Mouse (Mus musculus) neural tube, embryonic 15.5 days (tissue): ENCODE measurements around the gene Prr29. TPM values are rescaled to one million over a fixed set of nuclear protein-coding genes. Genes with fewer than 3 reads are reported as not detected.
A peak's percentile ranks its signal among the peaks of the same experiment; 100 is the strongest.

ENCODE experiments used
- ATAC-seq: fragments of 200-750 bp; cut with Nextera tagmentation; 2 replicates; pipeline ENCODE4 v1.8.0; 2017; ENCODE audit warnings: mild to moderate bottlenecking, moderate TSS enrichment, moderate library complexity; ENCODE audit not compliant: low FRiP score
- H3K27ac ChIP-seq: fragments of 300-500 bp; sonication (generic); replicated peaks from 2 replicates; pipeline ENCODE4 v1.5.1; 2015; ENCODE audit warnings: mild to moderate bottlenecking, inconsistent platforms
- H3K27me3 ChIP-seq: fragments of 300-500 bp; sonication (generic); replicated peaks from 2 replicates; pipeline ENCODE4 v1.6.1; 2015; ENCODE audit warnings: inconsistent platforms
- H3K36me3 ChIP-seq: fragments of 300-500 bp; sonication (generic); 2 replicates; pipeline ENCODE4 v1.6.1; 2015; ENCODE audit warnings: inconsistent platforms
- H3K4me1 ChIP-seq: fragments of 300-500 bp; sonication (generic); 2 replicates; pipeline ENCODE4 v1.6.1; 2015; ENCODE audit warnings: inconsistent platforms
- H3K4me2 ChIP-seq: fragments of 300-500 bp; sonication (generic); 2 replicates; pipeline ENCODE4 v1.6.1; 2015; ENCODE audit warnings: inconsistent platforms, mild to moderate bottlenecking, moderate library complexity
- H3K4me3 ChIP-seq: fragments of 300-500 bp; sonication (generic); replicated peaks from 2 replicates; pipeline ENCODE4 v1.5.1; 2015; ENCODE audit warnings: mild to moderate bottlenecking, inconsistent platforms
- H3K9ac ChIP-seq: fragments of 300-500 bp; sonication (generic); replicated peaks from 2 replicates; pipeline ENCODE4 v1.6.1; 2015; ENCODE audit warnings: mild to moderate bottlenecking, inconsistent platforms
- H3K9me3 ChIP-seq: fragments of 300-500 bp; sonication (generic); replicated peaks from 2 replicates; pipeline ENCODE4 v1.6.1; 2016; ENCODE audit warnings: inconsistent platforms
- WGBS: fragments of 180-500 bp; shearing (Covaris S2); methylation state at CpG from one replicate; pipeline ENCODE4 v1.1.7; 2015; ENCODE audit warnings: mixed read lengths; 5-methylcytosine and 5-hydroxymethylcytosine counted together
- polyA plus RNA-seq: library from polyadenylated mRNA; unstranded; fragments of >200 nt; fragmentation: Nextera tagmentation; extraction: Ambion mirVana; gene quantifications from 2 replicates; pipeline ENCODE4 v1.2.1, GENCODE M21; 2015

The Prr29 gene
- polyA plus RNA-seq, 1 experiment from 2014 or later: 0.23 TPM

DNA sequence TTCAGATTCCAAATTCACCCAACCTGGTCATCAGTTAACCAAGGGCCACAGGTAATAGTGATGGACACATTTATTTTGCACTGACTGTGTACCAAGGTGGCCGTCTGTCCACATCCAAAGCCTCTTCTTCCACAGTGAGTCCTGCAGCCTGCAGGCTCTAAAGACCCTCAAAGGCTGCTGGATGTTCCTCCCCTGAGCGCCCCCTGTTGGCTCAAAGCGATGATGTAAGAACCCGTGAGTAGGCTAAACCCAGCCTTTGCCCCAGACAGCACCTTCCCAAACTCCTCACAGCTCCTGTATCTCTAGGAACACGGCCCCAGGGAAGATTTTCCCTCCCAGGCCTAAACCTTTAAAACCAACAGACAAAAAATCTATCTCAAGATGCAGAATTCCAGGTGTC, 5.9 kb upstream of the Prr29 start:
- 26% methylated on average over 5 of the region's 5 CpGs for WGBS
- Histone ChIP-seq H3K4me2 (no peak overlapping the region), H3K9ac (no peak overlapping the region), H3K27me3 (no peaks in the 10 kb centered on the region), H3K27ac (no peak overlapping the region), H3K9me3 (no peaks in the 10 kb centered on the region), H3K4me1 (no peaks in the 10 kb centered on the region), H3K36me3 (no peaks in the 10 kb centered on the region), H3K4me3 (no peak overlapping the region)
- ATAC-seq: no peak

DNA sequence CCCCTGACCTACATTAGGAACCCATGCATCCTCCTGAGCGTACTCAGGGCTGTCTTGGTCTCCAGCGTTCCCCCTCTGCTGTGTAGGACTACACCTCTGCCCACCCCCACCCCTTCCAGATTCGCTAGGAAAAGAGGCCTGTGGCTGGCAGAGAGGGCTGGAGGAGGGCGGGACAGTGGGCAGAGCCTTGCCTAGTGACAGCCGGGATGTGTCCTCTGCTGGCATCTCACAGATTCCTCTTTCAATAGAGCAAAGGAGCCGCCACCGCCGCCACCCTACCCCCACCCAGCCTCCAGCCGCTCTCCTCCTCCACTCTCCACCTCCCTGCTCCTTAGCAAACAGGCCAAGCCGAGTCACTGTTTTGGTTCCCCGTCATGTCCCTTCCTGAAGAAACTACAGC, 560 bp upstream of the Prr29 start:
- ATAC-seq: no peak
- peak overlapping the region; percentile 20 for H3K4me2 ChIP-seq
- no peak overlapping the region for H3K9ac ChIP-seq

DNA sequence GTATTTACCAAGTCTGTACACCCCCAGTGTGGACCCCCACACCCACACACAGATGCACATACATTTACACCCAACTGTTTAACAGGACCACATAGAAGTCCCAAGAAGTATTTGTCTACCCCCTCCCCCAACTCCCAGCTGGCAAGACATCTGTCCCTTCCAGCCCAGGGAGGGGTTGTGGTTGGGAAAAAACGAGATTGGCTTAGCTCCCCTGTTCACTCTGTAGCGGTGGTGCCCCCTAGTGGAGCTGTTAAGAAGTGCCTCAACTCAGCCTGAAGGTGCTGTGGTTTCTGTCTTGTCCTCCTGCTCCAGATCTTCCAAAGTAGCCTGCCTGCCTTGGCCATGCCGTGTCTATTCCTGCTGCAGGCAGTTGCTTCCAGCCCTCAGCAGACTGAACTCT, 1.0 kb downstream of the Prr29 start:
- no peak overlapping the region for H3K4me2 ChIP-seq
- H3K9me3 ChIP-seq: no peaks in the 10 kb centered on the region
- no peak for ATAC-seq
- no peaks in the 10 kb centered on the region for H3K36me3 ChIP-seq
- H3K4me1 ChIP-seq: peaks cover 5% of the 10 kb centered on the region; the same call in 1 of the 2 replicates
- H3K4me3 ChIP-seq: no peak overlapping the region
- 22% methylated on average over 3 of the region's 3 CpGs for WGBS
- no peaks in the 10 kb centered on the region for H3K27me3 ChIP-seq
- H3K27ac ChIP-seq: no peak overlapping the region
- no peak overlapping the region for H3K9ac ChIP-seq

More for the DNA sequence above, 560 bp upstream of the Prr29 start:
- Histone ChIP-seq H3K4me1 (peaks cover 5% of the 10 kb centered on the region; the same call in 1 of the 2 replicates), H3K27me3 (no peaks in the 10 kb centered on the region), H3K9me3 (no peaks in the 10 kb centered on the region), H3K27ac (no peak overlapping the region), H3K4me3 (no peak overlapping the region), H3K36me3 (no peaks in the 10 kb centered on the region)
- 7% methylated on average over 11 of the region's 11 CpGs for WGBS

DNA sequence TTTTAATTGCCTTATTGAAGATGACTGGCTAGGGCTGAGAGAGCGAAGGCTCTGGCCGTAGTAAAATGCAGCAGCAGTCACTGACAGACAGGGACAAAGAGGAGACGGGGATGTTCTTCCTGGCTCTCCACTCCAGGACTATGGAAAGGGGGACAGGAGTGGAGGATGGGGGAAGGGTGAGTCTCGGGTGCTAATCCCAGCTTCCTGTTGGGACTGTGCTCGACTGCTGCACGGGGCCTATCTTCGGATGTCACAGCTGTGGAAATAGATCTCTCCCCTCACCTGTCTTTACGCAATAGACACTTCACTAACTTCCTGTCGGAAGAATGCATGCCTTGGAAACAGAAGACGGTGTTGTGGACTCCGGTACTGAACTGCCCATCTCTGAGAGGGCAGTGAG, 8.7 kb downstream of the Prr29 start:
- 67% methylated on average over 11 of the region's 11 CpGs for whole genome bisulfite sequencing
- no peak for ATAC-seq
- Histone ChIP-seq H3K4me3 (no peak overlapping the region), H3K4me2 (no peak overlapping the region), H3K27me3 (no peaks in the 10 kb centered on the region), H3K27ac (no peak overlapping the region), H3K4me1 (no peaks in the 10 kb centered on the region), H3K36me3 (no peaks in the 10 kb centered on the region), H3K9ac (no peak overlapping the region), H3K9me3 (no peaks in the 10 kb centered on the region)

DNA sequence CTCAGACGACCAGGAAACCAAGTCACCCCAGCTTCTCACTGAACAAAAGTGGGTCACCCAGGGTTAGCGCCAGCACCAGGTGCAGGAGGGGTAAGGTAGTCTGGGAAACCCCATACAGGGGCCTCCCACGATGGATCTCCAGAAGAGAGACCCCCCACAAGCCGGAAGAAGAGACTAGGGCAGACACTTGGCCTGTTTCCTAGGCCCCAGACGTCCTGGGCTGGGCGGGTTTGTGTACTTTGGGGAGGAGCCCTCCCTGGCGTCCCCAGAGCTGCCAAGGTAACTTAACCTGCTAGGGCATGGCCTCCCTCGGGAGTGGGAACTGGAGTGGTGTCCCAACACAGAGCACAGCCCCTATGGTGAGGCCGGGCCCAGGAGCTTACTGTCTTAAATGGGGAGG, 9.3 kb downstream of the Prr29 start:
- no peak overlapping the region for H3K27ac ChIP-seq
- 63% methylated on average over 9 of the region's 9 CpGs for WGBS

DNA sequence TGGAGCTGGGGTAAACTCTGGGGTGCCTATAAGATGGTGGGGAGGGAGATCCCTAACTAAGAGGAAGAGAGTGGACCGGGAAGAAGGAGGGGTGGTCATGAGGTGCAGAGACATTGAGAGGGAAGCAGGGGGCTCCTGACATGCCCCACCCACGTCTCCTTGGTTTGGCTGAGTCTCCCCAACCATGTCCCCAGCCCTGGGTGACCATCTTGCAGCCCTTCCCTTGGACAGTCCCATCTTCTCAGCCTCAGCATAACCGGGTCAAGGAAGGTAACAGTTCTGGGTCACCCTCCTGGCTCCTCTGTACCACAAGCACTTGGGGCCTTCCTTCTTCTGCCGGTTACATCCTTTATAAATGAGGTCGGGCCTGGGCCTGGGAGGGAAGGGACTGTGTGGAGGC, 9.7 kb downstream of the Prr29 start:
- Histone ChIP-seq H3K9ac (no peak overlapping the region), H3K36me3 (no peaks in the 10 kb centered on the region), H3K4me3 (no peak overlapping the region), H3K4me2 (no peak overlapping the region), H3K27ac (no peak overlapping the region), H3K27me3 (no peaks in the 10 kb centered on the region), H3K9me3 (no peaks in the 10 kb centered on the region), H3K4me1 (no peaks in the 10 kb centered on the region)
- WGBS: 81% methylated on average over 5 of the region's 5 CpGs
- no peak for ATAC-seq

More for the DNA sequence above, 9.3 kb downstream of the Prr29 start:
- ATAC-seq: no peak
- no peaks in the 10 kb centered on the region for H3K36me3 ChIP-seq
- H3K9ac ChIP-seq: no peak overlapping the region
- H3K4me2 ChIP-seq: no peak overlapping the region
- H3K9me3 ChIP-seq: no peaks in the 10 kb centered on the region
- H3K4me3 ChIP-seq: no peak overlapping the region
- H3K27me3 ChIP-seq: no peaks in the 10 kb centered on the region
- no peaks in the 10 kb centered on the region for H3K4me1 ChIP-seq

DNA sequence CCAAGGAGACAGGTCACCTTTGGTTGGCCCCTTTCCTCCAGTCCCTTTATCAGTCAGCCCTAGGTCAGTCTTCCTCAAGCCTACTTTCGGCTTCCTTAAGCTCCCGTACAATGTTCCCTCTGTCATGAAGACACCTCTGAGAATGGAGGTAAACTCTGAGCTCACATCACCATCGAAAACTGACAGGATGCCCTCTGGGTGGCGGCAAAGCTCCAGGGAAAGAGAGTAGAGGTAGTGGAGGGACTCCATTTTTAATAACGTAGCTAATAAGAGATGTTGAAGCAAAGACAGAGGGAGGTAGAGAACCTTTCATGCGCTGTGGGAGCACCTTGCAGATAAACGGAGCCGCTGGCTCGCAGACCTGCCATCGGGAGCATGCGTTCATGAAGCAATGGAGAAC, 15.7 kb downstream of the Prr29 start:
- no peaks in the 10 kb centered on the region for H3K36me3 ChIP-seq

DNA sequence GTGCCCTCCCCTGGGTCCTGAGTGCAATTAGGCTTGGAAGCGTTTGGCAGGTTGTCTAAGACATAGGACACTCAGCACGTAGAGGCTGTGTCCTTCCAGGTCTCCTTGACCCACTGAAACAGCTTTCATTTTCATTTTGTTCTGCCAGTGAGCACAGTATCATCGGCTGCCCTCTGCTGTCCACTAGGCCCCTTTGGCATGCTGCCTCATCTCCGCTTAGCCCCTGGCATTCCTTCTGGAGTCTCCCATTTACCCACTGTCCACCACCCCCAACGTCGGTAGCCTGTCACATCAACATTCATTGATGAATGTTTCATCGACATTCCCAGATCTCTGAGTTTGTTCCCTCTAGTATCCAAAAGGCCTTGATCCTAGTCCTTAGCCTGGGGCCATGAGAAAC, 16.6 kb downstream of the Prr29 start:
- Histone ChIP-seq H3K4me3 (no peak overlapping the region), H3K4me1 (no peaks in the 10 kb centered on the region), H3K27ac (no peak overlapping the region), H3K9ac (no peak overlapping the region), H3K27me3 (no peaks in the 10 kb centered on the region), H3K36me3 (no peaks in the 10 kb centered on the region), H3K4me2 (no peak overlapping the region), H3K9me3 (no peaks in the 10 kb centered on the region)
- ATAC-seq: no peak
- WGBS: 80% methylated on average over 7 of the region's 7 CpGs

More for the DNA sequence above, 15.7 kb downstream of the Prr29 start:
- H3K27ac ChIP-seq: no peak overlapping the region
- no peak overlapping the region for H3K4me2 ChIP-seq
- H3K27me3 ChIP-seq: no peaks in the 10 kb centered on the region
- no peak overlapping the region for H3K9ac ChIP-seq
- H3K9me3 ChIP-seq: no peaks in the 10 kb centered on the region
- 86% methylated on average over 11 of the region's 11 CpGs for WGBS
- H3K4me3 ChIP-seq: no peak overlapping the region
- no peaks in the 10 kb centered on the region for H3K4me1 ChIP-seq
- no peak for ATAC-seq

DNA sequence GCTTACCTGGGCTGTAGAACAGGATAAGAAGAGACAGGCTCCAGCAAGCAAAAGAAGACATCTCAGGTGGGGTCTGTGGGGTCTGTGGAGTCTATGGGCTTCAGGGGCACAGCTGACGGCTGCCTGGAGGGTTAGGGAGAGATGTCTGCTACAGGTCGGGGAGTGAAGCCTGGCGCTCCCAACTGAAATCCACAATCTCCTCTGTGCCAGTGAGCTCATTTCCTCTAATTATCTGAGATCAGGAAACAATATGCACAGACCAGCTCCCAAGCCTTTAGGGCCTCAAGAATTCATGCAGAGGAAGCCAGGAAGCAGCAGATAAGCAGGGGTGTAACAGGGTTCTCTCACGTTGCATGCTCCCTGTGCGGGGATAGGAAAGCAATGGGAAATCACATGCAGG, 17.2 kb downstream of the Prr29 start:
- Histone ChIP-seq H3K27ac (no peak overlapping the region), H3K4me3 (no peak overlapping the region), H3K4me2 (no peak overlapping the region), H3K9ac (no peak overlapping the region), H3K9me3 (no peaks in the 10 kb centered on the region), H3K36me3 (no peaks in the 10 kb centered on the region), H3K27me3 (no peaks in the 10 kb centered on the region), H3K4me1 (no peaks in the 10 kb centered on the region)
- 85% methylated on average over 5 of the region's 5 CpGs for WGBS
- ATAC-seq: no peak

DNA sequence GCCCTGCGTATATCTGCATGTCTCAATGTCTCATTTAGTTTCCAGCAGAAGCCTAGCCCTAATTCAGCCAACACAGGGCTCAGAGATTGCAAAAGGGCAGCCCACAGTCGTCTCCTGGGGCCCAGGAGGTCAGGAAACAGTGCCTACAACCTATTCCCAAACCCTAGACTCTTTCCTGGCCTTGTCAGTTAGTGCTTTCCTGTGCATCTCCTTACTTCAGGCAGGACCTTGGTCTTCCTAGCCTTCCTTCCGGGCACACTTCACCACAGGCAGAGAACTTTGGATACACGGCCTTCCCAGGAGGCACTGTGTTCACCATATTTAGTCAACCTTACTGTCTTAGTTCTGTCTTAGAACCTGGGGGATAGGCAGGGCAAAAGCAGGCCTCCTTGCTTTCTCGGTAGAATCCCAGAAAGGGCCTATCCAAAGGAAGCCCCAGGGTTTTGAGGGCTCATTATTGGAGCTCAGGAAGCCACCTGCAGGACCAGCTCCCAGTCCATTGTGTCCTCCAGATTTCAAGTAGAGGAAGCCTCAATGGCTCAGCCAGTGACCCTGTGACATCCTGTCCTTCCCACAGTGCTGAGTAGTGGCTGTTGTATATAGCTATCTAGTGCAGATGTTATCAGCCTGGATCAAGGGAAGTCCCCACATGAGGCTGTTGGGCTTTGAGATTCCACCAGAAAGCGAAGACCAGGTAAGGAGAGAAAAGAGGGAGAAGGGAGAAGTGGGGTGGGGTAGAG, 17.9 kb downstream of the Prr29 start:
- Histone ChIP-seq H3K9ac (no peak overlapping the region), H3K4me1 (no peaks in the 10 kb centered on the region), H3K27me3 (no peaks in the 10 kb centered on the region), H3K9me3 (no peaks in the 10 kb centered on the region), H3K27ac (no peak overlapping the region), H3K4me2 (no peak overlapping the region), H3K36me3 (no peaks in the 10 kb centered on the region), H3K4me3 (no peak overlapping the region)
- 83% methylated on average over 6 of the region's 6 CpGs for WGBS
- ATAC-seq: no peak

DNA sequence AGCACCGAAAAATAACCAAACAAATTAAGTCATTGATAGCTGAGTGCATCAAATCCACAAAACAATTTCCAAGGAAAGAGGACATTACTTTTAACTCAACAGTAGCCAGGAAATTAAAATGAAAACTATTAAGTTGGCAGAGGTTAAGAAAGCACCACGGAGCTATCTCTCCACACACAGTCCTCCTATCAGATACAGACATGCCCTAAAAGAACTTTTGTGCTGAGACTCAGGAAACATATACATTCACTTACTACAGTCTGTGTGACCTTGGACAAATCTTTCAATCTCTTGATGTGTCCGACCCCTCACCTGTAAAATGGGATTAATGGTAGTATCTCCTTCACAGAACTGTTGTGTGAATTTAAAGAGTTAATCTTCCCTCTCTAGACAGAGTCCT, 21.1 kb downstream of the Prr29 start:
- Histone ChIP-seq H3K4me3 (no peak overlapping the region), H3K9ac (no peak overlapping the region), H3K4me2 (no peak overlapping the region), H3K27ac (no peak overlapping the region), H3K27me3 (no peaks in the 10 kb centered on the region), H3K9me3 (no peaks in the 10 kb centered on the region), H3K4me1 (peaks cover 7% of the 10 kb centered on the region; the same call in 1 of the 2 replicates), H3K36me3 (no peaks in the 10 kb centered on the region)
- WGBS: 89% methylated on average over 3 of the region's 3 CpGs
- ATAC-seq: no peak

DNA sequence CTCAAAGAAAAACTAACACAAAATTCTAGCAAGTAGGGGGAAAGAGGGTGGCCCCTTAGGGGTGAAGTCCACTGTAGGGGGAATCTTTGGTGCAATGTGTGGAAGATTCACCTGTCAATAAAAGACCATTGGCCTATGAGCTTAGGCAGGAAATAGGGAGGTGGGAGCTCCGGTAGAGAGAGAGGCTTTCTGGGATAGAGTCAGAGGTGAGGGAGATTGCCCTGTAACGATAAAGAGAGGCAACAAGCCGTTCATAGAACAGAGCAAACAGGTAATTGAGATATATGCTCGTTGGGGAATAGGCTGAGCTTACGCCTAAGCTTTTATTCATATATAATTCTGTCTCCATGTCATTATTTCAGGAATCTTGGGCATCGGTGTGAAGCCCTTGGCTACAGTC, 21.7 kb downstream of the Prr29 start:
- Histone ChIP-seq H3K4me2 (no peak overlapping the region), H3K9ac (no peak overlapping the region), H3K4me3 (no peak overlapping the region), H3K4me1 (peaks cover 7% of the 10 kb centered on the region; the same call in 1 of the 2 replicates), H3K36me3 (no peaks in the 10 kb centered on the region), H3K27ac (no peak overlapping the region), H3K27me3 (no peaks in the 10 kb centered on the region), H3K9me3 (no peaks in the 10 kb centered on the region)
- 85% methylated on average over 6 of the region's 6 CpGs for WGBS
- no peak for ATAC-seq
